Mouse (Mus musculus): ENCODE data around the gene Pgap2.

Gene Pgap2

DNA sequence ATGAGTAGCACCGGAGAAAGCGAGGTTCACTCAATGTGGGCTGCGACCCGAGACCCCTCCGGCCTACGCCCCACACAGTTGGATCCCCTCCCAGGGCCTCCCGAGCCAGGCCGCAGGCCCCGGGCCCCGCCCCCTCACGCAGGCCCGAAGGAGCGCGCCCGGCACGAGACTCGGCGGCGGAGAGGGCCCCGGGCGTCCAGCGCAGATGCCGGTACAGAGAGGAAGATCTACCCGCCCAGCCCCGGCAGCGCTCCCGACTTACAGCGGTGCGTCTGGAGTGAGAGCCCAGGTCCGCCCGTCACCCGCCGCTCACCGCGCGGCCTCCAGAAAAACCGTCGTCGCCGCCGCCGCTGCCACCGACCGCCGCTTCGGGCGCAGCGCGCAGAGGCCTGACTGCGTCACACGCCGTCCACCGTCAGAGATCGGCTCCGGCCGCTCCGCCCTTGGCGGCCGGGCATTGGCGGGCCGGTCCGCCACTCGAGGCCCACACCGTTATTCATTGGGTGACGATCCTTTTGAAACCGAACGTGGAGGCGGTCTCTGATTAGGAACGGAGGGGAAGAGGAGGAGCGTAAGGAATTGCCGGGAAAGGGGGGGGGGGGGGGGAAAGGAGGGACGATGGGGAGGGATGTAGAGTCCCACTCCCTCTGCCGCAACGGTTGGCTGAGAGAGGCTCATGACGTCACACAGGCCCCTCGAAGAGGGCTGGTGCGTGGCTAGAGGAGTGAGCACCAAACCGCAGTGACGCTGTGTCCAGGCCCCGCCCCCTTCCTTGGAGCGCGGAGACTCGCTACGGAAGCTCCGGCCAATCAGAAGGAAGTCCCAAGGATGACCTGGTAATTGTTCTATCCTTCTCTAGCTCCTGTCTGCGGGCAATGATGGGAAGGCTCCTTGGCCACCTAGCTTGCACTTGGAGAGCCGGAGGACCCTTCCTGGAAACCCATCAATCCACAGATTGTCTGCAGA lies at the start of gene Pgap2, which contains the start of gene Nup98:
Pgap2 (plus strand) TSS at position 453 of the 966 bp plus-strand sequence.
Nup98 (minus strand) TSS at position 421 of the 966 bp plus-strand sequence.
- DNase-seq (ENCODE audit: low spot score in 2 of 2): peak; percentile 98 to 99

DNA sequence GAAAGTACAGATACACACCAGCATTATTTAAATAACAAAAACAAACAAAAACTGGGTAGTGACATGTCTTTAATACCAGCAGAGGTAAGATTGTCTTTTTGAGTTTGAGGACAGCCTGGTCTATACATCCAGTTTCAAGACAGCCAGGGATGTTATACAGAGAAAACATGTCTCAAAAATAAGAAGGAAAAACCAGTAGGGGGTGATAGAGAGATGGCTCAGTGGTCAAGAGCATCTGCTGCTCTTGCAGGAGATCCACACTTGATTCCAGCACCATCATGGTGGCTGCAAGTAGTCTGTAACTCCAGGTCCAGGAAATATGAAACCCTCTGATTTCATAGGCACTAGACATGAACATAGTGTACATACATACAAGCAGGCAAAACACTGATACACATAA lies 39.7 kb upstream of the Pgap2 start:
- no peak for DNase-seq (ENCODE audit: low spot score in 2 of 2)

DNA sequence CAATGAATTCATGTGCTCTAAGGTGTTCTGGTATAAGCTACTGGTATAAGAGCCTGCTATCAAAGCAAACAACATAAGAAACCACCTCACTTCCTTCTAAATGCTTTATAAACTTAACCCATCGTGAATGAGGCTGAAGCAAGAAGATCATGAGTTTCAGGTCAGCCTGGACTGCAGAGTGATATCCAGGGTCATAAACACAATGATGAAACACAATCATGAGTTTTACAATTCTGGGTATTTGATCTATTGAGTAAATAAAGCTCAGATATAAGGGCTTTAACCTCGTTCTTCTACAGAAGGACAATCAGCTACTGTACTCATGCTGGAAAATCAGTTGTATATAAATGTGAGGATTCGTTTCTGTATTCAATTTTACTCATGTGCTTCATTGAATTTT lies 26.2 kb upstream of the Pgap2 start:
- DNase-seq (ENCODE audit: low spot score in 2 of 2): no peak

DNA sequence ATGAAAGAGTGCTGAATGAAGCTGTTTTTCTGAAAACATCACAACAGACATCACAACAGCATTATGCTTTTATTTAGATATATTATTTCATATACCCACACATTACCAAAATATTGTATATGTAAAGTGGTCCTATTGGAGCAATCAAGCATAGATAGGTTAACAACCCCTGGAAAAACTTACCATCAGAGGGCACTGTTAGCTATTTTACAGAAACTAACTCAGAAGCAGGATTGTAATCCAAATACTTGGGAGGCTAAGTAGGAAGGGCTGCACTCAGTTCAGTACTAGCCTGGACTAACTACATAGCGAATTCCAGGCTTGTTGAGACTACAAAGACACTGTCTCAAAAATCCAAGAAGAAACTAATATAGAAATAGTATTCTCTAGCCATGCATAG lies 17.7 kb upstream of the Pgap2 start:
- DNase-seq (ENCODE audit: low spot score in 2 of 2): no peak

DNA sequence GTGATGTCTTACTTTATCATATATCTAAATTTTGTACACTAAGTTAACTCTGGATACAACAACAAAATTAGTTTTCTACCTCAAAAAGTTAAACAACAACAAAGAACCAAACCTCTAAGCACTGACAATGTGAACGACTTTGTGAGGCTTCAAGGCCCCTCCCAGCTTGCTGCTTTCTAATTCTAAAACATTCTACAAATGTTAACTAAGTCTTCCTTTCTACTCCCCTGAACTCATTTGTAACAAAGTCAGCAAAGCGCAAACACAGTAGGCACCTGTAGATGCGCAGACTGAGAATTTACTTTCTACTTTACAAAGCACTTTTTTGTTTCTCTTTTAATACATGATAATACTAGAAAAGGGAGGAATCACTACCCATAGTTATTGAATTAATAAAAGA lies 9.4 kb upstream of the Pgap2 start:
- no peak for DNase-seq (ENCODE audit: low spot score in 2 of 2)

DNA sequence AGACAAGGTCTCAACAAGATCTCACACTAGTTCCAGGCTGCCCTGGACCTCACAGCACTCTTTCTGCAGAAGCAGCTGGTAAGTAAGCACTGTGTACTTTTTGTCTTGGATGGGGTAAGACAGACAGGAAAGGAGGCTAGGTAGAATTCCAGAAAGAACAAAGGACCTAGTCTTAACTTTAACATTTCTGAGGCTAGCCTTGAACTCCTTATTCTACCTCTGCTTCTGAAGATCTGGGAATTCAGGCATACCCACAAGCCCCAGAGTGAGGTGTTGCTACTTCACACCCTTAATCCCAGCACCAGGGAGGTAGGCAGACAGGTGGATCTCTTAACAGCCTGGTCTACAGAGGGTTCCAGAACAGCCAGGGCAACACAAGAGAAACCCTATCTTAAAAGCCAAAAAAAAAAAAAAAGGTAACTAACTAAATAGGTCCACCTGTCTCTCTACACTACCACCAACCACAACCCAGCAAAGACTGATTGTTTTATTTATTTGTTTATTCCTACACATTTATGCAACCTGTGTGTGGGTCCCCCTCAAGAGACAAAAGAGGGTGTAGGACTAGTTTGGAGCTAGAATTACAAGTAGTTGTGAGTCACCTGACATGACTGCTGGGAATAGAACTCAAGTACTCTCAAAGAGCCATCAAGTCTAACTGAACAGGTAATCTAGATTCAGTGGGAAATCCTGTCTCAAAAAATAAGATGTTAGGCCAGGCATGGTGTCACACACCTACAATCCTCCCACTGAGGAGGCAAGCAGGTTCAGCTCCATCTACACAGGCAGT lies 8.8 kb upstream of the Pgap2 start:
- DNase-seq (ENCODE audit: low spot score in 2 of 2): no peak

DNA sequence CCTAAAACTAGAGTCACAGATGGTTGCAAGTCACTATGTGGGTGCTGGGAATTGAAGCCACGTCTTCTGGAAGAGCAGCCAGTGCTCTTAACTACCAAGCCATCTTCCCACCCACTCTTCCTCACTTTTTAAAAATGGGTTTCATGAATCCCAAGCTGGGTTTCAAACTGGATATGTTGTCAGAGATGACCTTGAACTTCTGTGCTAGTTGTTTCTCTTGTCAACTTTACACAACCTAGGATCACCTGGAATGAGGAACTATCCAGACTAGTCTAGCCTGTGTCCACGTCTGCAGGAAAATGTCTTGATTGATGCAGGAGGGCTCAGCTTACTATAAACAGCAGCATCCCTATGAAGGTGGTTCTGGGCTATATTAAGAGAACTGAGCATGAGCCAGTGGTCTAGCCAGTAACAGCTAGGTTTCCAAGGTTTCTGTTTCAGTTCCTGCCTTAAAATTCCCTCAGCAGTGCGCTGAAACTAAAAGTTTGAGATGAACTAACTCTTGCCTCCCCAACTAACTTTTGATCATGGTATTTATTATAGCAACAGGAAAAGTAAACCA lies 5.6 kb upstream of the Pgap2 start:
- no peak for DNase-seq (ENCODE audit: low spot score in 2 of 2)

DNA sequence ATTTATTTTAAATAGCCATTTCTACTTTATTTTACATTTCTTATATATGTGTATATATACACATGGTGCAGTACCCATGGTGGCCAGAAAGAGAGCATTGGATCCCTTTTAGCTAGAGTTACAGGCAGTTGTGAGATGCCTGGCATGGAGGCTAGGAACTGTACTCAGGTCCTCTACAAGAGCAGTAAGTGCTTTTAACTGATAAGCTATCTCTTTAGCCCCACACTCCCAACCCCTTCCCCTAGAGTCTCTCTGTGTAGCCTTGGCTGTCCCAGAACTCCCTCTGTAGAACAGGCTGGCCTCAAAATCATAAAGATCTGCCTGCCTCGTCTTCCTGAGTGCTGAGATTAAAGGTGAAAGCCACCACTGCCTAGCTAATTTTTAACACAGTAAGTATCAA lies 4.4 kb upstream of the Pgap2 start:
- no peak for DNase-seq (ENCODE audit: low spot score in 2 of 2)

DNA sequence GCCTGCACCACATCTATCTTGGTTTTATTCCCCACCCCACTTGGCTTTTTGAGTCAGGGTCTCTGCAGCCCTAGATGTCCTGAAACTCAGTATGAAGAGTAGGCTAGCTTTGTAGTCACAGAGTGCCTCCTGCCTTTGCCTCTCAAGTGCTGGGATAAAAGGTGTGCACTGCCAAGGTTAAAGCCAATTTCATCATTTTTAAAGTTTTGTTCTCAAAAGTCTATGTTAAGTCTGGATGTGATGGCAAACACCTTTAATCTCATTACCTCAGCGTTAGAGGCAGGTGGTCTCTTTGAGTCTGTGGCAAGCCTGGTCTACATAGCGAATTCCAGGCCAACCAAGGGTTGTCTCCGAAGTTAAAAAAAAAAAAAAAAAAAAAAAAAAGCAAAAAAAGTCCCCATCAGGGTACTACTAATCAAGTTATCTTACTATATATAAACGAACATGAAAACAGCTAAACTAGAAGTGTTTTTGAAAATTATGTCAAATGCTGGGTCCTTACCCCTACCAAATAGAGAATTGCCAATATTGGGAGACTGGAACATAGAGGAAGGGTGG lies 1.1 kb upstream of the Pgap2 start:
- no peak for DNase-seq (ENCODE audit: low spot score in 2 of 2)

DNA sequence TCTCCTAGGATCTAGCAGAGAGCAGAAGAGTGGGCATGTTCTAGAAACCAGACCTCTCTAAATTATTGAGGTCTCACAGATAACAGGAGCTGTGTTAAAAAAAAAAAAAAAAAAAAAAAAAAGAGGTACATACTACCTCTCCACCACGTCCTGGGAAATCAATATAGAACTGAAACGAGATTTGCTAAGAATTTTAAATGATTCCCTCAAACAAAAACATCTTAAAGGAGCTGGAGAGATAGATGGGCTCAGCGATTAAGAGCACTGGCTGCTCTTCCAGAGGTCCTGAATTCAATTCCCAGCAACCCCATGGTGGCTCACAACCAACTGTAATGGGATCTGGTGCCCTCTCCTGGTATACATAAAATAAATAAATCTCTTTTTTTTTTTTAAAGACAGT lies 1.1 kb downstream of the Pgap2 start:
- DNase-seq (ENCODE audit: low spot score in 2 of 2): no peak

DNA sequence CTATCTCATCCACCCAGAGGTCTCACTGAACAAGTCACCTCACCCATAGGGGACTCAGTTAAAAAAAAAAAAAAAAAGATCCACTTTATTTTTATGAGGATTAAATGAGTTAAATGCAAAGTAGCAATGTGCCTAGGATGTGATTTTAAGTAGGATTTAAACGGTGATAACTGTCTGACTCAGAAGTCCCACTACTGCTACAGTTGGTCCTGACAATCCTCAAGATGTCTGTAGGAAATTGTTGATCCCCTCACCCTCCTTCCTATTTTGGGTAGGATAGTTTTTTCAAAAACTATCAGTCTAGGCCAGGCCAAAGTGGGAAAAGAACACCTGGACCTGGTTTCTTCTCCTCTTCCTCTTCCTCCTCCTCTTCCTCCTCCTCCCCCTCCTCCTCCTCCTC lies 11.9 kb downstream of the Pgap2 start:
- DNase-seq (ENCODE audit: low spot score in 2 of 2): no peak

DNA sequence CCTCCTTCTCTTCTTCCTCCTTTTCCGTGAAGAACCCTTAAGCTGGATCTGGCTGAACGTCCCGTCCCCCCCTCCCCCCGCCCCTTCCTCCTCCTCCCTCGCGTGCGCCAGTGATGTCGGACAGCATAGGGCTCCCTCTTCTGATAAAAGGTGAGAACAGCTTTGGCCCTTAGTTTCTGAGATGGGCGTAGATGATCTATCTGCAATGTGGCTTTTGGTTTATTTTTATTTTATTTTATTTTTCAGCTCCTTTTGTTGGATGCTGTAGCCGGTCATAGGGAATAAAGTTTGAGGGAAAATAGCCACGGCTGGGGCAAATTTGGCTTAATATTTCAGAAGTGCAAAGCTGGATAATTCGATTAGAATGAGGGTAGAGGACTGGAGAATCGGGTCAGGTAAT lies 12.3 kb downstream of the Pgap2 start:
- no peak for DNase-seq (ENCODE audit: low spot score in 2 of 2)

DNA sequence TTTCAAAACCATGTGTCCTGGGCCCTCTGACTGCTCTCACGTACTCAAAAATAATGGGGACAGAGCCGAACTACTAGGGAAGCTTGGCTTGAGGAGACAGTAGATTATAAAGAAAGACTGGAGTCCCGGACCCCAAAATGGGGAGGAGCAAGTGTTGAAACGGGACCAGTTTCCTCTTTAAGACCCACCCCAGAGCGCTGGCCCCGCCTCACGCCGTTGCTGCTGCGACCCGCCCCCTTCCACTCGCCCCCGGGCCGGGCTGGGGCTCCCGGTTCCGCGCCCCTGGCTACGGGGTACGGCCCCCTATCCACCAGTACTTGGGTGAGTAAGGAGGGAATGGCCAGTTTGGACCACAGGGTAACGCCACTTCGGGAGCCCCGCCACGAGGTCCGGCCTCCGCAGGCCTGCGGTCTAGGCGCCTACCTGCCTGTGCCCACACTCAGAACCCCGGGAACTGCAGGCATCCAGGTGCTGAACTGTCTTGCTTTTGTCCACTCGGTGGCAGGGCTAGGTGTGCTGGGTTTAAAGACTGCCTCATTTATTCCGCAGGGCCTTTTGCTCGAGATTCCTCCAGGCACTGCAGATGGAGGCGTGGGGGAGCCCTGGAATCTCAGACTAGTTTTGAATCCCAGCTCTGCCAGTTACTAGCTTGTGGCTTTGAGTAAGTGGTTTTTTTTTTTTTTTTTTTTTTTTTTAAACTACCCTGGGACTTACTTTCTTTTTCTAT lies 13.0 kb downstream of the Pgap2 start:
- DNase-seq (ENCODE audit: low spot score in 2 of 2): peak in 1 of 2 experiments; percentile 68

DNA sequence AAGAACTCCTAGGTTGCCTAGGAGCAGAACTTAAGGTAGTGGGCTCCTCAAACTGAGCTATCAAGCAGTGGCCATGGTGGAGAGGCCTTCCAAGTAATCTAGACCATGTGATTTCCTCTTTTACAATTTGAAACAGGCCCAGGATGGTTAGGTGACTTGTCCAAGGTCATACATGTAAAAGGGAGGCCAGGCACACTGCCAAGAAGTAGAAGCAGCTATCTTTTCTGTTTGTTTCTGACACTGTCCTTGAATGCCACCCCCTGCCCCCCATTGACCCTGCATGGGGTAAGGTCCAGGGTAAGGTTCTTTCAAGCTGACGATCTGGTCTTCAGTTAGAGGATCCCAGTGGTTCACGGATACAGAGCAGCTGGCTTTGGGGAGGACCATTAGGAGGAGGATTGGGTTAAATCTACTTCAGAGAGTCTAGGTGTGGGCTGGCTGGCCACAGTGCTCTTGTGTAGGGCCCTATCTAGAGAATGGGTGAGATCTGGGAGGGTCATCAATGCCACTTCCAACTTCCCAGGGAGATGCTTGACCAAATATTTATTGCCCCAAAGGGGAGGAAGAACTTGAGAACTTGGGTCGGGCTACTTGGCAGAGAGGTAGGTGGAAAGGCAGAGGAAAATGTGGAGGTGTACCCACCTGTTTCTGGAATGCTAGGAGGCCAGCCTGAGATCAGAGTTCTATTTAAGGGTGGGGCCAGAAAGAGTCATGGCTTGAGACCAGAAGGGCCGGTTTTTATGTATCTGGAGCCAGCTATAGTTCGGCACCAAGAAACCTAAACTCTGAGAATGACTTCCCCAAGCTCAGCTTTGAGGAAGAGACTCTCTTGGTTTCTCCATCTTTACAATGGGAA lies 14.1 kb downstream of the Pgap2 start:
- no peak for DNase-seq (ENCODE audit: low spot score in 2 of 2)

DNA sequence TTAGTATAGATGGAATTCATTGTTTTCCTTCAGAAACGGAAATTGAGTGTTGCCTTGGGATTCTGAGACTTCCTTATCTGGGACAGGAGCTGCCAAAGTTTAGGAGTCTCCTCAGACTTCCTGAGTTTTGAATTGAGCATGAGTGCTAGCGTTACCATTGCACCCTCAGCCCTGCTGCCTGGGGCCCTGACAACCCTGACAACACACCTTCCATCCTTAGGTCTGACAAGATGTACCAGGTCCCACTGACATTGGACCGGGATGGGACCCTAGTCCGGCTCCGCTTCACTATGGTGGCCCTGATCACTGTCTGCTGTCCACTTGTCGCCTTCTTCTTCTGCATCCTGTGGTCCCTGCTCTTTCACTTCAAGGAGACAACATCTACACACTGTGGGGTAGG lies 16.0 kb downstream of the Pgap2 start:
- no peak for DNase-seq (ENCODE audit: low spot score in 2 of 2)

DNA sequence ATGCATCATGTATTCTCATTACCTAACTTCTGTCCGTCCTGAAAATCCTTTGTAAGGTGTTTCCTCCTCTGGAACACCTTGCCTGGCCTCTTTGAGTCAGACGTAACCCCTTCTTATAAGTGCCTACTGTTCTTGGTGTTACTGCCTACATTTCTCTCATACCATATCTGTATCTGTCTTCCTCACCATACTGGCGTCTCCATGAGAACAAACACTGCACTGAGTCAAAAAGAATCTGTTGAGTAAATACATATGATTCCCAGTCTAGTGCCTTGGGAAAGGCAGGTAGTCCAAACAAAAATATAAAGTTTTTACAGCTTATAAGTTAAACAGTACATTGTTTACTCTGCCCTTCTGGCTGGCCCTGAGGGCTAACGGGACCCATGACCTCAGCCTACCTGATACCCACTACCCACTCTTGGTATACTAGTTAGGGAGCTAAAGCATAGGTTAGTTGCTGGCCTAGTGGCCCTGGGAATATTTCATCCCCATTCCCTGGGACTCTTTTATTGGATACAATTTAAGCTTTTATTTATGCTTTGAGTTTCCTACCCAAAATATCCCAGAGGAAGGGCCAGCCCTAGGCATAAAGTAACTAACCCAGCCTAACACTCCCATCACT lies 18.2 kb downstream of the Pgap2 start:
- no peak for DNase-seq (ENCODE audit: low spot score in 2 of 2)

DNA sequence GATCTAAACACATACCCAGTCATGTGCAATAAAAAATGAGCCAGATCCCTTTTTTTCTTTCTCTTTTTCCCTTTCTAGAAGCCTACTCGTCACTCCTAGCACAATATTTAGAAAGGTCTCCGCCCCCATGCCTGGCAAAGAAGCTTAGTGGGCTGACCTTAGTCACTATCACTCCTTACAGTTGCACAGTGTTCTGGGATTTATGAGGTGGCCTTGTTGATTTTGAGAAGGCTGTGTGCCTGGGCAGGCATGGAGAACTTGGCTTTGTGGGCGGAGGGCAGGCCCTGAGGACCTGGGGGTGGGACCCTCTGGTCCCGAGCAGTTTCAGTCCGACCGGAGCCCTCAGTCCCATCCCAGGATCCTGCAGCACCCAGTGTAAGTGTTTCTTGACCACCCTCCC lies 19.8 kb downstream of the Pgap2 start:
- no peak for DNase-seq (ENCODE audit: low spot score in 2 of 2)

DNA sequence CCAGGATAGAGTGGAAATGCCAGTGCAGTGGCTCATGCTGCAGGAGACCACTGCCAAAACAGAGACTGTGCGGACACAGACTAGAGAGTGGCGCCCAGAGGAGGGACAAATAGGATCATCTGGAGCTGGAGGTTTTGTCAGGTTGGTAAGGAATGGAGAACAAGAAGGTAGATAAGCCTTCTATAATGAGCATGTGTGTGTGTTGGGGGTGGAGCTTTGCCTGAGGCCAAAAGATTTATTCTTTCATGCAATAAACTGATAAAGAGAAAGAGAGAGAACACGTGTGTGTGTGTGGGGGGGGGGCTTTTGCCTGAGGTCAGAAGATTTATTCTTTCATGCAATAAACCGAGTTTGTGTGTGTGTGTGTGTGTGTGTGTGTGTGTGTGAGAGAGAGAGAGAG lies 23.1 kb downstream of the Pgap2 start:
- no peak for DNase-seq (ENCODE audit: low spot score in 2 of 2)

DNA sequence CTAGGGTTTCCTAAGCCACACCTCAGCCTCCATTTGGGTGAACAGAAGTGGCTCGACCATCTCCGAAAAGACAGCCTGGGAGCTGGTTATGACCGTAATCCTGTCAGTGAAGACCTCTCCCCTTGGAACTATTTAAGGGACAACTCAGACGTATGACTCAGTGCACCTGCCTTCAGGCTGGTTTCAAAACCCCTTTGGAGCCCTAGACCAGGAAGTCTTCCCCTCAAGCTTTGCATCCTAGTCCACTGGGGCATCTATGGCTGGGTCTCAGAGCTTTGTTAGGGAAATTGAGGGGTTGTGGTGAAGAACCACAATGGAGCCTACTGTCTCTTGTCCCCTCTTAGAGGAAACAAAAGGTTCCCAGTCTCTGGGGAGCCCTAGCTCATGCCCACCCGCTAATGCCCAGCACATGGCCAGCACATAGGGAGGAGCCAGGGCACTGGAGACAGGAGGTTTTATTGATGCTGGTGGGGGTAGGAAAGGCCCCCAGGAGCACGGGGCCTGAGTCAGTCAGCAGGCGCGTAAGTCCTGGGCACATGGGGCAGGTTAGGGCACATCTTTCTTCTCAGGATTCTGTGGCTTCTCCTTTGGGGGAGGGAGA lies 28.8 kb downstream of the Pgap2 start:
- DNase-seq (ENCODE audit: low spot score in 2 of 2): no peak

DNA sequence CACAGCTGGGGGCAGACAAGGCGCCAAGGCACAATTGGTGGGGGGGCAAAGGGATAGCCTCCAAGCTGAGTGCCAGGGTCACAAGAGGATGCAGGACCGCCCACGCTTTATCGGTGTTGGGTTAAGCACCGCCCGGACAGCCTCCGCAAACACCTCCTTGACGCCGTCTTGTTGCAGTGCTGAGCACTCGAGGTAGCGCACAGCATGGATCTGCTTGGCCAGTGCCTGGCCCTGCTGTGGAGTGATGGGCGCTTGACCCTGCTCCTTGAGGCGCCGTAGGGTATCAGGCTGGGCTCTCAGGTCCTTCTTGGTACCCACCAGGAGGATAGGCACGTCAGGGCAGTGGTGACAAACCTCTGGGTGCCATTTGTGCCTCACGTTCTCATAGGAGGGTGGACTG lies 29.6 kb downstream of the Pgap2 start:
- no peak for DNase-seq (ENCODE audit: low spot score in 2 of 2)

All from urinary bladder, postnatal 4 days (tissue).